In the genomic region with DNA sequence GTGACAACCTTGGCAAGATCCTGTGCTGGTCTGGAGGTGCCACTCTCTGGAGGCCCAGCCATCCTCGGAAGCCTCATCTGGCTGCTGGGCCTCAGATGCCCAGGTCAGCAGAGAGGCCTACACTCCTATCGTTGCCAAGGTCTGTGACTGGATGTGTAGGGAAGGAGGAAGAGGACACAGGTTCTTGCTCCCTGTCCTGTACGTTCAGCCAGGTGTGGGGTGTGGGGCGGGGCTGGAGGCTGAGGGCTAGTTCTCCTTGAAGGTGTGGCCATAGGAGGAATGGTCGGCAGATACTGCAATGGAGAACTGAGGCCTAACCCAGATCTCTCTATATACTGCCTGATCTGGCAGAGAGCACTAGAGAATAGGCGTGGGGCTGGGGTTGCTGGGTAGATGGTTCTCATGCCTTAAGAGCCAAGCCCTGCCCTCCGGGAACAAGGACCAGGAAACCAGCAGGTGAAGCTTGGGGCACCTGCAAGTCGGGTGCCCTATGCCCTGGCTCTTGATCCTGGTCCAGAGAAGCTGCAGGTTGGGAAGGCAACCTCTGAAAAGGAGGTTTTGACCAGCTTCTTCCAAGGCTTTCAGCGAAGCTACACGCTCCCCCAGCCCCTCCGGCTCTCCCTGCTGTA, we compare ENCODE assay signal across 10 mouse cellular contexts.
DNase-seq lines count a peak whose midpoint lies in the region; ATAC-seq and TF ChIP-seq lines count a peak whose summit lies in the region.
"Had no signal": no experiment of that assay in that cellular context is flagged by ENCODE, and none has a peak within 500 bp of the region (broad histone marks: within the 10 kb centered on the region; RNA-seq: fewer than 3 reads in every experiment).

No protein-coding gene starts in this region.

- H3K27me3 ChIP-seq in heart, adult 2 months (ENCODE audit: control insufficient read depth, insufficient read depth, low read length): no peaks in the 10 kb centered on the region
- H3K27me3 ChIP-seq in kidney, adult 2 months (replicated peaks; ENCODE audit: control insufficient read depth, insufficient read depth, low read length): no peaks in the 10 kb centered on the region
- no peaks in the 10 kb centered on the region for H3K27me3 ChIP-seq in liver, embryonic 15.5 days
- H3K27me3 ChIP-seq: neural tube, embryonic 13.5 days had no signal

- TF ChIP-seq CTCF in heart, adult 2 months (IDR thresholded peaks at IDR 0.05): no peak
- TF ChIP-seq CTCF in kidney, adult 2 months (conservative IDR thresholded peaks at IDR 0.05; ENCODE audit: insufficient read depth, insufficient read length, low read depth, low read length): no peak

- H3K4me3 ChIP-seq in heart, adult 2 months: peak overlapping the region; percentile 19; the same call in 1 of the 2 replicates
- peak overlapping the region; percentile 41 for H3K4me3 ChIP-seq in brown adipose tissue, adult 24 weeks (ENCODE audit: insufficient read depth, low read depth, low read length)
- H3K4me3 ChIP-seq in kidney, adult 2 months (ENCODE audit: insufficient read depth, low read depth, low read length): peak overlapping the region; percentile 51
- H3K4me3 ChIP-seq in liver, embryonic 15.5 days (replicated peaks): peak overlapping the region; percentile 10
- H3K4me3 ChIP-seq: neural tube, embryonic 13.5 days had no signal

- H3K4me2 ChIP-seq in liver, embryonic 15.5 days: peak overlapping the region; percentile 41
- H3K4me2 ChIP-seq: neural tube, embryonic 13.5 days had no signal

- WGBS in heart, adult 2 months: 64% methylated on average over 11 of the region's 11 CpGs
- WGBS in kidney, adult 2 months: 42% methylated on average over 11 of the region's 11 CpGs
- 60% methylated on average over 11 of the region's 11 CpGs for WGBS in liver, embryonic 15.5 days (ENCODE audit: insufficient replicate concordance)

- intact Hi-C loops in heart, adult 2 months (cut with DNase I): no loop called here
- intact Hi-C loops in heart, postnatal 14 days (cut with DNase I): no loop called here

- TF ChIP-seq POLR2A in heart, adult 2 months (IDR thresholded peaks at IDR 0.05; ENCODE audit: insufficient read depth, low read depth, low read length): no peak
- TF ChIP-seq POLR2A in kidney, adult 2 months (IDR thresholded peaks at IDR 0.05; ENCODE audit: low read depth, low read length): no peak

- no peaks in the 10 kb centered on the region for H3K9me3 ChIP-seq in liver, embryonic 15.5 days (replicated peaks)
- H3K9me3 ChIP-seq: neural tube, embryonic 13.5 days had no signal

- H3K27ac ChIP-seq in heart, adult 2 months: peak overlapping the region; percentile 67
- peak overlapping the region; percentile 45 for H3K27ac ChIP-seq in brown adipose tissue, adult 24 weeks (replicated peaks; ENCODE audit: low read depth, low read length)
- peak overlapping the region; percentile 72 for H3K27ac ChIP-seq in kidney, adult 2 months (ENCODE audit: insufficient read depth, low read depth, low read length)
- H3K27ac ChIP-seq in liver, embryonic 15.5 days (replicated peaks): no peak overlapping the region
- H3K27ac ChIP-seq: neural tube, embryonic 13.5 days had no signal

- peaks cover 2% of the 10 kb centered on the region; the same call in 1 of the 2 replicates for H3K36me3 ChIP-seq in heart, adult 2 months (ENCODE audit: control insufficient read depth, insufficient read depth, low read length)
- H3K36me3 ChIP-seq in kidney, adult 2 months (ENCODE audit: control insufficient read depth, insufficient read depth, low read length): no peaks in the 10 kb centered on the region
- H3K36me3 ChIP-seq in liver, embryonic 15.5 days (replicated peaks): no peaks in the 10 kb centered on the region
- H3K36me3 ChIP-seq: neural tube, embryonic 13.5 days had no signal

- peaks cover 63% of the 10 kb centered on the region for H3K4me1 ChIP-seq in heart, adult 2 months (ENCODE audit: control insufficient read depth, insufficient read depth, low read length)
- peaks cover 64% of the 10 kb centered on the region for H3K4me1 ChIP-seq in brown adipose tissue, adult 24 weeks (ENCODE audit: control insufficient read depth, insufficient read depth, insufficient read length, low read length)
- peaks cover 67% of the 10 kb centered on the region for H3K4me1 ChIP-seq in kidney, adult 2 months (ENCODE audit: control insufficient read depth, insufficient read depth, low read length)
- H3K4me1 ChIP-seq in liver, embryonic 15.5 days (replicated peaks): peaks cover 67% of the 10 kb centered on the region

- peak overlapping the region; percentile 15 for H3K9ac ChIP-seq in heart, adult 2 months (ENCODE audit: low read depth, low read length)
- H3K9ac ChIP-seq in liver, embryonic 15.5 days: no peak overlapping the region; the same call in 1 of the 2 replicates
- H3K9ac ChIP-seq: neural tube, embryonic 13.5 days had no signal

- peaks cover 7% of the 10 kb centered on the region for H3K79me2 ChIP-seq in heart, adult 2 months (replicated peaks; ENCODE audit: control insufficient read depth, insufficient read depth, low read length)

- ATAC-seq in liver, embryonic 15.5 days (ENCODE audit: insufficient read depth): no peak
- ATAC-seq: activated CD4-positive, CD25-positive, alpha-beta regulatory T cell, adult 4 months had no signal

- DNase-seq in heart, adult 2 months: no peak
- DNase-seq in heart, postnatal 14 days: no peak
- peak; percentile 67 for DNase-seq in kidney, adult 2 months
- no peak for DNase-seq in gastrocnemius, postnatal 10 days
- DNase-seq in cerebellum, postnatal 25 days: no peak
- DNase-seq in thymus, postnatal 10 days (ENCODE audit: low spot score in 2 of 2): no peak

- TF ChIP-seq EP300 in heart, adult 2 months (IDR thresholded peaks at IDR 0.05; ENCODE audit: insufficient read depth, low read depth, low read length): no peak
